ENCODE assay signal across 10 mouse cellular contexts in the genomic region with DNA sequence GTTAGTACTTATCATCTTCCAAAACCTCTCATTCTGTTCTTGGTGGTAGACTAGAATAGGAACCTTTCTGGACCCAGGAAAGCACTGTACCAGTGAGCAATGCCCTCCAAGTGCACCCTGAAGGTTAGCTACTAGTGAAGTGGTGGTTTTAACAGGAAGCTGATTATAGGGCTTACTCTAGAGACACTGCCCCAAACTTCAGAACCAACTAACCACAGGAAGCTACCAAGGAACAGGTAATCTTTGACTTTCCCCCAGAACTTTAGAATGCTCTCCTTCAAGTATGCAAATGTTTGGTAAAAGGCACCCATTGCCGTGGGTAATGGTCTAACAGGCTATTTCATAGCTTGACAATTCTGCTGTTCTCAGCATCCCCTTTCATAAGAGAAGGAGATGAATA.
"Had no signal": no experiment of that assay in that cellular context is flagged by ENCODE, and none has a peak within 500 bp of the region (broad histone marks: within the 10 kb centered on the region; RNA-seq: fewer than 3 reads in every experiment).

No protein-coding gene starts in this region.

- ATAC-seq: liver, postnatal 0 days; midbrain, embryonic 13.5 days had no signal

- DNase-seq: kidney, adult 11 months; kidney, postnatal 10 days; kidney, postnatal 4 days; liver, embryonic 13.5 days; liver, postnatal 0 days; lung, postnatal 14 days; right cerebral cortex, postnatal 14 days; thymus, adult 2 months; thymus, postnatal 25 days had no signal
